Mouse (Mus musculus): ENCODE results near the gene Wtip. TPM values are rescaled to one million over a fixed set of nuclear protein-coding genes. Genes with fewer than 3 reads are reported as not detected.
"Not testable (repeated sequence)": the region's sequence is repeated elsewhere in the genome, so short reads cannot be mapped to it uniquely, and the experiment has no call there.

The Wtip gene
- polyA plus RNA-seq, 1 experiment from 2014 or later: 6.6 TPM

DNA sequence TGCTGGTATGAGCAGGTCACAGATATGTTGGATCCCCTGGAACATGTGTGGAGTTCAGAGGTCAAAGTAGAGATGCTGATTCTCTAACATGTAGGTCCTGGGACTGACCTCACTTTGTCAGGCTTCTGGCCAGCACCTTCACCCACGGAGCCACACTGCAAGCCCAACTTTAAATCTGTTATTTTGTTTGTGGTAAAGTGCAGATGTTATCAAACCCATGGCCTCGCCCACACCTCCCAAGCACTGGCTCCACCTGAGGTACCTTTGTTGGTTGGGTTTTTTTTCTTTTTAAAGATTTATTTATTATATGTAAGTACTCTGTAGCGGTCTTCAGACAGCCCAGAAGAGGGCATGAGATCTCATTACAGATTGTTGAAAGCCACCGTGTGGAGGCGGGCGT lies 6.4 kb upstream of the Wtip start:
- Histone ChIP-seq H3K36me3 (peaks cover 46% of the 10 kb centered on the region), H3K27ac (no peak overlapping the region), H3K4me1 (no peaks in the 10 kb centered on the region), H3K27me3 (ENCODE audit: insufficient read depth, poor library complexity, severe bottlenecking) (no peaks in the 10 kb centered on the region), H3K4me3 (no peak overlapping the region), H3K9me3 (no peaks in the 10 kb centered on the region)
- DNase-seq (ENCODE audit: low spot score): no peak
- WGBS: 87% methylated on average over 6 of the region's 6 CpGs

DNA sequence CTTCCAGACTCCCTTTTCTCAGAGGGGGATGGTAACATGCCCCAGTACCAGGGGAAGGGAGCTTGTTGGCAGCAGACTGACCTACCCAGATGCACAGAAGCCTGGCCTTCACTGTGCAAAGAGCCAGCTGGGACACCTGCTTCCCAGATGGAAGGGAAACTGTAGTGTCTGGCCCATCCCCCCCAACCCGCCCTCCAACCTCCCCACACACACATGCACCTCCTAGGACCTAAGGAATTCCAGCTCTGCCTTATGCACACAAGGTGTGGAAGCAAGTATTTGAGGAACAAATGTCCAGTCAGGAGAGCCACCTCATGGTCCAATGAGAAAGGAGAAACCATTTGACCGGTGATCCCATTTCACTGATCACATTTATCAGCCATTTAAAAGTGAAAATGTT lies 1.3 kb upstream of the Wtip start:
- no peak for DNase-seq (ENCODE audit: low spot score)
- H3K27me3 ChIP-seq (ENCODE audit: insufficient read depth, poor library complexity, severe bottlenecking): no peaks in the 10 kb centered on the region
- no peak overlapping the region for H3K4me3 ChIP-seq
- H3K27ac ChIP-seq: no peak overlapping the region
- no peaks in the 10 kb centered on the region for H3K36me3 ChIP-seq
- 77% methylated on average over 2 of the region's 2 CpGs for WGBS
- peaks cover 24% of the 10 kb centered on the region for H3K4me1 ChIP-seq
- no peaks in the 10 kb centered on the region for H3K9me3 ChIP-seq

DNA sequence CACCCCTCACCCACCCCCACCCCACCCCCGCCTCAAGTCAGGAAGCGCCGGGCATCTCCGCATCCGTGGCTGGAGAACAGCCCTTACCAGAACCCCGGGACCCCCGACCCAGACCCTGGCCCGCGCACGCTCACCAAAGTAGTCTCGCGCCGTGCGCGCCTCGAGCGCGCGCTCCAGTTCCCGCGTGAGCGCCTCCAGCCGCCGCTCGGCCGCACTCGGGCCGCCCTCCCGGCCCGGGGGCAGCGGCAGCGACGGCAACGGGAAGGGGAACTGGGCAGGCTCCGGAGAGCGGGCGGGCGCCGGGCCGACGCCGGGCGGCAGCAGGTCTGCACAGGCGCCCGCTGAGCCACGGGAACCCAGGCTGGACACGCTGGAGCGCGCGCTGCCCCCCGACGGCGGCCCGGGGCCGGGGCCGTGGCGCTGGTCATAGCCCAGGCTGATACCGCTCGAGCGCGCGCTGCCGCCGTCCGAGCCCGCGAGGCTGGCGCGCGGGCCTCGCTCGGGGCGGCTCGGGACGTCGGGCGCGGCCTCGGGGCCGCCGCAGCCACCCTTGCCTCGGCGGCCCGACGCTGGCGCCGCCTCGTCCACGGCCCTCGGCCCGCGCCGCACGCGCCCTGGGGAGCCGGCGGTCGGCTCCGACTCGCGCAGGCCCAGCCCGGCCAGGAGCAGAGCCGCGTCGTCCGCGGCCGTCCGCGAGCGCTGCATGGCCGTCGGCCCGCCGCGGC lies 551 bp downstream of the Wtip start:
- Histone ChIP-seq H3K36me3 (peaks cover 6% of the 10 kb centered on the region; the same call in 1 of the 2 replicates), H3K4me1 (peaks cover 24% of the 10 kb centered on the region), H3K27ac (peak overlapping the region; percentile 97), H3K4me3 (peak overlapping the region; percentile 85), H3K27me3 (ENCODE audit: insufficient read depth, poor library complexity, severe bottlenecking) (no peaks in the 10 kb centered on the region), H3K9me3 (no peaks in the 10 kb centered on the region)
- 8% methylated on average over 104 of the region's 116 CpGs for WGBS
- DNase-seq (ENCODE audit: low spot score): no peak

DNA sequence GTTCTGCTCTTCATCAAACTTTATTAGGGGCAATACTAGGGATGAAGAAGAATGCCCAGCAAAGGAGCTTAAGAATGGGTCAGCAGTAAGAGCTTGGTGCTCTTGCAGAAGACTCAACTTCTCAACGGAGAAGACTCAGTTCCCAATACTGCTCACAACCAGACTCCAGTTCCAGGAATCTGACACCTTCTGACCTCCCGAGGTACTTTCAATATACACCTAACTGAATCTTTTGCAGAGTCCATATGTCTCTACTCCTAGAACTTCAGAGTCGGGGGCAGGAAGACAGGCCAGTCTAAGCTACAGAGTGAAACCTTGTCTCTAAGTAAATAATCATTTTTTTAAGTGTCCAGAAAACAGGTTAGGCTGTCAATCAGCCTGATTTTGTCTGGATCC lies 1.1 kb downstream of the Wtip start:
- no peaks in the 10 kb centered on the region for H3K27me3 ChIP-seq (ENCODE audit: insufficient read depth, poor library complexity, severe bottlenecking)
- peak overlapping the region; percentile 85 for H3K4me3 ChIP-seq
- no peaks in the 10 kb centered on the region for H3K9me3 ChIP-seq
- no peak for DNase-seq (ENCODE audit: low spot score)
- peak overlapping the region; percentile 97 for H3K27ac ChIP-seq
- H3K4me1 ChIP-seq: peaks cover 24% of the 10 kb centered on the region
- H3K36me3 ChIP-seq: peaks cover 12% of the 10 kb centered on the region
- WGBS: 14% methylated on average over 3 of the region's 3 CpGs

GRCm38 (mm10) chr7:34131118-34131517 lies 1.9 kb downstream of the Wtip start:
- no peaks in the 10 kb centered on the region for H3K9me3 ChIP-seq
- no peaks in the 10 kb centered on the region for H3K27me3 ChIP-seq (ENCODE audit: insufficient read depth, poor library complexity, severe bottlenecking)
- peaks cover 20% of the 10 kb centered on the region for H3K36me3 ChIP-seq
- H3K27ac ChIP-seq: no peak overlapping the region
- peaks cover 24% of the 10 kb centered on the region for H3K4me1 ChIP-seq
- DNase-seq (ENCODE audit: low spot score): no peak
- peak overlapping the region; percentile 85 for H3K4me3 ChIP-seq
- WGBS: 61% methylated on average over 3 of the region's 3 CpGs

DNA sequence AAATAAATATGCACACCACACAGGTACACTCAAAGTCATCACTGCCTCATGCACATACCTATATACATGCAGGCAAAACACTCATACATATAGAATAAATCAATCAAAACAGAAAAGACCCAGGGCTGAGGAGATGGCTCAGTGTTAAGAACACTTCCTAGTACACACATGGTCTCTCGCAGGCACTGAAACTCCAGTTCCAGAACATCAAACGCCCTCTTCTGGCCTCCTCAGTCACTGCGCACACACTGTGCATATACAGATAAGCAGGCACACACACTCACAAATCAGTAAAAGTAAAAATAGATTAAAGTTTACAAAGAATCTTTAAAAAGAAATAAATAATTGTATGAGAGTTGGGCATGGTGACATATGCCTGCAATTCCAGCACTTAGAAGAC lies 6.8 kb downstream of the Wtip start:
- no peak overlapping the region for H3K4me3 ChIP-seq
- H3K9me3 ChIP-seq: no peaks in the 10 kb centered on the region
- no peak for DNase-seq (ENCODE audit: low spot score)
- H3K27me3 ChIP-seq (ENCODE audit: insufficient read depth, poor library complexity, severe bottlenecking): no peaks in the 10 kb centered on the region
- peaks cover 15% of the 10 kb centered on the region for H3K4me1 ChIP-seq
- WGBS: 85% methylated on average over 3 of the region's 3 CpGs
- peaks cover 32% of the 10 kb centered on the region for H3K36me3 ChIP-seq
- no peak overlapping the region for H3K27ac ChIP-seq

DNA sequence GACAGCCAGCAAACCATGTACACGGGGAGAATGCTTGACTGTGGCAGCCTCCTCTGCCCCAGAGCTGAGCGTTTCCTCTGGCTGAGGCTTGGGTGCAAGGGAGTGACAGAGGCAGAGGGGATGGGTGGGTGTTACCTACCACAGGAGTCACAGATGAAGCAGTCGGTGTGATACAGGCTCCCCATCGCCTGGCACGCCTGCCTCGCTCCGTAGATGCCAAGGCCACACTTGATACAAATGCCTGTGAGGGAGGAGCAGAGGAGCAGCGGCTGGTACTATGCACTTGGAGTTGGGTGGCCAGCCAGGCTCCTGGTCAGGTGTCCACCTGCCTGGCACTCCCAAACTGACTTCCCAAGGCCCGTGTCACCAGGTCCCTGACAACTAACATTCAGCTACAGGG lies 7.7 kb downstream of the Wtip start:
- Histone ChIP-seq H3K27me3 (ENCODE audit: insufficient read depth, poor library complexity, severe bottlenecking) (no peaks in the 10 kb centered on the region), H3K4me1 (peaks cover 6% of the 10 kb centered on the region; the same call in 1 of the 2 replicates), H3K4me3 (no peak overlapping the region), H3K9me3 (no peaks in the 10 kb centered on the region), H3K27ac (no peak overlapping the region), H3K36me3 (peaks cover 32% of the 10 kb centered on the region)
- DNase-seq (ENCODE audit: low spot score): no peak
- 90% methylated on average over 9 of the region's 9 CpGs for WGBS

- H3K9me3 ChIP-seq: no peaks in the 10 kb centered on the region
- no peak overlapping the region for H3K4me3 ChIP-seq
- H3K36me3 ChIP-seq: peaks cover 45% of the 10 kb centered on the region
- H3K27ac ChIP-seq: no peak overlapping the region
- no peak for DNase-seq (ENCODE audit: low spot score)
- H3K4me1 ChIP-seq: 0 out of 2 replicates have a peak, but pooled peaks cover 5% of the 10 kb centered on the region
- H3K27me3 ChIP-seq (ENCODE audit: insufficient read depth, poor library complexity, severe bottlenecking): no peaks in the 10 kb centered on the region
- WGBS: 81% methylated on average over 6 of the region's 6 CpGs
Observed at GRCm38 (mm10) chr7:34122987-34123720, 9.9 kb downstream of the Wtip start.

DNA sequence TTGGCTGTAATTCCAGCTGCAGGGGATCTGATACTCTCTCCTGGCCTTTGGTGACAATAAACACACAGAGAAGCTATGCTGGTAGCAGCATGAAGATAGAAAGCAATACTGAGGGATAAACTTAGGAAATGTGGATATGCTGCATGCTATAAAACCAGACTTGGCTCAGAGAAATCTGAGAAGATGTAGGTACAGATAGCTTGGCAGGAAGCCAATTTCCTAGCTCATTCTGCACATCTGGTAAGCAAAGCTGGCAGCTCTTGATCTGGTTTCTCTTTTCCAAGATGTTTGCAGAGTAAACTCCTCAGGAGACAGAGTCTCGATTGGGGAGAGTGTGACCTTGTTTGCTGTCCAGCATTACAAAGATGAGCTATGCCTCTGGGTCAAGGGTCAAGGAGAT lies 12.4 kb downstream of the Wtip start:
- not testable (repeated sequence) for H3K4me3 ChIP-seq; H3K27me3 ChIP-seq (ENCODE audit: insufficient read depth, poor library complexity, severe bottlenecking); DNase-seq (ENCODE audit: low spot score); H3K9me3 ChIP-seq; H3K4me1 ChIP-seq; H3K27ac ChIP-seq
- WGBS: 46% methylated on average over 1 of the region's 1 CpGs
- peaks cover 50% of the 10 kb centered on the region for H3K36me3 ChIP-seq

DNA sequence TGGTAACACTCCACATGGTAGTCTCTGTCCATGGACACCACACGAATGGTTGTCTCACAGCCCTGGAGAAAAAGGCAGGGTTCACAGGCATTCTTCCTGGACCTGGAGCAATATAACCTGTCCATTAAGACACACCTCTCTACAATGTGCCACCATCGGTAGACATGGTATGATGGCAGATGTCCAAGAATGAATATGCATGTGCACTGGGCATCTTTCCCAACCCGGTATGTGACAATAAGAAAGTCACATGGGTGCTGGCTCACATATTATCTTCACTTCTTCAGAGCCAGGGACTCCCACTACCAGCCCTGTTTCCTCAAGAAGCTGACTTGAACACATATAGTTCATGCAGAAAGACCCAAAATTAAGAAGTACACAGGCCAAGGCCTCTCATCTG lies 16.5 kb downstream of the Wtip start:
- Histone ChIP-seq H3K27ac (no peak overlapping the region), H3K36me3 (peaks cover 75% of the 10 kb centered on the region)
- 91% methylated on average over 3 of the region's 3 CpGs for WGBS

DNA sequence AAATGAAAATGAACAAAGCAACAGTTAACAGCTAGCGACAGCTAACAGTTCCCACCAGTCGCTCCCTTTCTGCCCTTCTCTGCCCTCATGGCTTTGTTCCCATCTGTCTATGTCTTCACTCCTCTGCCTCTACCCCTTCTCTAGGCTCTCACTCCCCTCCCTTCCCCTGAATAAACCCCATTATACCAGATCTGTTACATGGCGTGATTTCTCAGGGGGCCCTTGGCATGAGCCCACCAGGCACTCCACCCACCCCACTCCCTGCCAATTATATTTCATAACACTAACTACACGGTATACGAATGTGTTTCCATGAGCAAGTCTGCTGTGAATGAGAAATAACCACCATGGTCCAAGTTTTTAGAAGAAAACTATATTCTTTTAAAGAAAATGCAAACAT lies 23.9 kb downstream of the Wtip start:
- 86% methylated on average over 5 of the region's 5 CpGs for WGBS
- Histone ChIP-seq H3K27ac (no peak overlapping the region), H3K9me3 (no peaks in the 10 kb centered on the region), H3K36me3 (peaks cover 46% of the 10 kb centered on the region), H3K4me1 (no peaks in the 10 kb centered on the region), H3K27me3 (ENCODE audit: insufficient read depth, poor library complexity, severe bottlenecking) (no peaks in the 10 kb centered on the region), H3K4me3 (no peak overlapping the region)
- no peak for DNase-seq (ENCODE audit: low spot score)

More for the DNA sequence above, 16.5 kb downstream of the Wtip start:
- Histone ChIP-seq H3K27me3 (ENCODE audit: insufficient read depth, poor library complexity, severe bottlenecking) (no peaks in the 10 kb centered on the region), H3K4me3 (no peak overlapping the region), H3K4me1 (no peaks in the 10 kb centered on the region), H3K9me3 (no peaks in the 10 kb centered on the region)
- DNase-seq (ENCODE audit: low spot score): no peak

- Histone ChIP-seq H3K9me3 (peaks cover 11% of the 10 kb centered on the region), H3K27me3 (ENCODE audit: insufficient read depth, poor library complexity, severe bottlenecking) (no peaks in the 10 kb centered on the region), H3K36me3 (no peaks in the 10 kb centered on the region), H3K27ac (no peak overlapping the region), H3K4me3 (no peak overlapping the region), H3K4me1 (no peaks in the 10 kb centered on the region)
- peak; percentile 71 for DNase-seq (ENCODE audit: low spot score)
Observed at GRCm38 (mm10) chr7:34101276-34101675, 31.8 kb downstream of the Wtip start.

- Histone ChIP-seq H3K4me3 (no peak overlapping the region), H3K27ac (no peak overlapping the region), H3K9me3 (peaks cover 14% of the 10 kb centered on the region), H3K27me3 (ENCODE audit: insufficient read depth, poor library complexity, severe bottlenecking) (no peaks in the 10 kb centered on the region), H3K4me1 (no peaks in the 10 kb centered on the region), H3K36me3 (no peaks in the 10 kb centered on the region)
- peak; percentile 59 for DNase-seq (ENCODE audit: low spot score)
- WGBS: 70% methylated on average over 2 of the region's 2 CpGs
Observed at GRCm38 (mm10) chr7:34100002-34100401, 33.1 kb downstream of the Wtip start.

Data from heart, embryonic 10.5 days (tissue).